Mouse (Mus musculus) megakaryocyte, embryonic 14.5 days (primary cell): Measurements from ENCODE around the gene Plekhg2.

ENCODE experiments used
- FLI1 ChIP-seq: IDR thresholded peaks from 2 replicates; pipeline ENCODE4 v1.6.1; 2012; ENCODE audit warnings: low read length, inconsistent platforms, mixed read lengths
- GATA1 ChIP-seq: IDR thresholded peaks from 3 replicates; pipeline ENCODE4 v1.6.1; 2012; ENCODE audit warnings: mixed read lengths, low read length, inconsistent platforms, borderline replicate concordance

DNA sequence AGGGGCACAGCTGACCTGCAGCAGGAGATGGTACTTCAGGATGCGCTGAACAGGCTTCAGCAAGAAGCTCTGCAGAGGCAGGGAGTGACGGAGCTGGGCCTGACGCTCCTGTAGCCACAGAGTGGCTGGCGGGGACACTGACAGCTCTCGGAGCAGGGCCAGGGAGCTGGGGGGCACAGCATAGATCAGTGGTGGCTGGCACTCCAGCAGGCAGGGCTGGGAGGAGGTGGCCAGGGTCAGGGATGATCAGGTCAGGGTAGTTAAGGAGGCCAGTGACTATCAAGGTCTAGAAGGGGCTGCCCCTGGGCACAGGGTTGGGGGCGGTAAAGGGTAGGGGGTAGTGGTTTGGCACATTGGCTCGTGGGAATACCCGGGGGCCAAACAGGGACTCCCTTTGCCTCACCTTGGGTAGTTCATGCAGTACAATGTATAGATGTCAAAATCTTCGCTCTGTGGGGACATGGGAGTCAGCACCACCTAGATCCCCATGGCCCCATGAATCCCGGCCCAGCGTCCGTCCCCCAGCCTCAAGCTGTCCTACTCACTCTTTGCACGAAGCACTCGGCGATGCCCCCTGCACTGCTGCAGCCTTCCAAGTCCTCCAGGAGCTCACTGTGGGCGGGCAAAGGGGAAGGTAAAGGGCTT, 4.0 kb downstream of the Plekhg2 start:
- TF ChIP-seq GATA1 (no peak), FLI1 (no peak)
